Mouse (Mus musculus) testis, adult 2 months (tissue): ENCODE results near the gene Ccdc71l.

Experiments
- CTCF ChIP-seq: fragments of 200-500 bp; IDR thresholded peaks from 2 replicates; pipeline ENCODE4 v1.5.1; 2012; ENCODE audit warnings: low read depth, mild to moderate bottlenecking, inconsistent platforms, low read length, moderate library complexity; ENCODE audit not compliant: control insufficient read depth, insufficient read depth, insufficient replicate concordance
- POLR2A ChIP-seq: fragments of 200-500 bp; IDR thresholded peaks from 2 replicates; pipeline ENCODE4 v1.6.1; 2012; ENCODE audit warnings: low read depth, mild to moderate bottlenecking, inconsistent platforms, low read length, moderate library complexity; ENCODE audit not compliant: control insufficient read depth

DNA sequence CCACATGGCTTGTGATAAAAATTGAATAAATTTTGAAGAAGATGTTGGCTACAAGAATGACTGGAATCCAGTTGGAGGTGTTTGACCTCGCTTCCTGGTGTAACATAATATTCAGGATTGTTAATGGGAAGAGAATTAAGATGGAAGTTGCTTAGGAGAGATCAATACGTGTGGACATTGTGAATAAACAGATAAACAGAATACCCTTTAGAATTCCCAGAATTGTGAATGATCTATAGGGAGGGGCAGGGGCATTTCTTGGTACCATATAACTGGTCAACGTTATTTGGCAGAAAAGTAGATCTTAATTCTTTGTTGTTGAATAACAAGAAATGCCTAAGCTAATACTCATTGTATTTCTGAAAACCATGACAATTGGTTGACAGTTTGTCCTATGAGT lies 2.0 kb downstream of the Ccdc71l start:
- TF ChIP-seq POLR2A = no peak
- no peak for TF ChIP-seq CTCF
